Mouse (Mus musculus): ENCODE results near the gene Mpv17.

Mpv17 gene

DNA sequence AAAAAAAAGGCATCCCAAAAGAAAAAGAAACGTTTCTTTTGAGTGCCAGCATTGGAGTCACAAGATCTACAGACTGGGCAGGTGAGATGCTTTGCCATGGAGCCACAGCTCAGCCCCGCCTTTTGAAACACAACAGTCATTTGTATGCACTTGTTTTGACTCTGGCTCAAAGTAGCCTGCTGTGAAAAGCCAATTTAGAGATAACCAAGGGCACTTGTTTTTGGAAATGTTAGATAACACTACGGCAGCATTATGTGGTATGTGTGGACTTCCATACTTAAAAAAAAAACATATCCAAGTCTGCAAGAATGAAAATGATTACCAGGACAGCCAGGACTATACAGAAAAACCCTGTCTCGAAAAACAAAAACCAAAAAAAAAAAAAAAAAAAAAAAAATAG lies 29.6 kb upstream of the Mpv17 start:
- no peak for DNase-seq (ENCODE audit: low read depth)

DNA sequence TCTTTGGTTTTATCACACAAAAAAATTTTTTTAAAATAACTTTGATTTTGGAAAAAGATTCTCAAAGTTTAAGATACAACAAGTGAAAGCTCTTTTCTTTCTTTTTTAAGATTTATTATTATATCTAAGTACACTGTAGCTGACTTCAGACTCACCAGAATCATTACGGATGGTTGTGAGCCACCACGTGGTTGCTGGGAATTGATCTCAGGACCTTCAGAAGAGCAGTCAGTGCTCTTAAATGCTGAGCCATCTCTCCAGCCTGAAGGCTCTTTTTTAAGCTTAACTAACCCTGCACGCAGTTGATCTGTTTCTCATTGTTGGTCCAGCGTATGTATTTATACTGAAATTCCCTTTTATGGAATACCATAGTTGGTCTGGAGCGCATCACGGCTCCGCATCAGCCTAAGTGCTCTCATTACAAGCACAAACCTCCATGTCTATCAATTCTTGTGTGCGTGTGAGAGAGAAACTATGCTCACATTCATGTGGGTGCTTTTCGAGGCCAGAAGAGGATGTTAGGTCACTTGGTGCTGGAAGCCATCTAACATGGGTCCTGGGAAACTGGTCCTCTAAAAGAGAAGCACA lies 27.2 kb upstream of the Mpv17 start:
- no peak for DNase-seq (ENCODE audit: low read depth)

DNA sequence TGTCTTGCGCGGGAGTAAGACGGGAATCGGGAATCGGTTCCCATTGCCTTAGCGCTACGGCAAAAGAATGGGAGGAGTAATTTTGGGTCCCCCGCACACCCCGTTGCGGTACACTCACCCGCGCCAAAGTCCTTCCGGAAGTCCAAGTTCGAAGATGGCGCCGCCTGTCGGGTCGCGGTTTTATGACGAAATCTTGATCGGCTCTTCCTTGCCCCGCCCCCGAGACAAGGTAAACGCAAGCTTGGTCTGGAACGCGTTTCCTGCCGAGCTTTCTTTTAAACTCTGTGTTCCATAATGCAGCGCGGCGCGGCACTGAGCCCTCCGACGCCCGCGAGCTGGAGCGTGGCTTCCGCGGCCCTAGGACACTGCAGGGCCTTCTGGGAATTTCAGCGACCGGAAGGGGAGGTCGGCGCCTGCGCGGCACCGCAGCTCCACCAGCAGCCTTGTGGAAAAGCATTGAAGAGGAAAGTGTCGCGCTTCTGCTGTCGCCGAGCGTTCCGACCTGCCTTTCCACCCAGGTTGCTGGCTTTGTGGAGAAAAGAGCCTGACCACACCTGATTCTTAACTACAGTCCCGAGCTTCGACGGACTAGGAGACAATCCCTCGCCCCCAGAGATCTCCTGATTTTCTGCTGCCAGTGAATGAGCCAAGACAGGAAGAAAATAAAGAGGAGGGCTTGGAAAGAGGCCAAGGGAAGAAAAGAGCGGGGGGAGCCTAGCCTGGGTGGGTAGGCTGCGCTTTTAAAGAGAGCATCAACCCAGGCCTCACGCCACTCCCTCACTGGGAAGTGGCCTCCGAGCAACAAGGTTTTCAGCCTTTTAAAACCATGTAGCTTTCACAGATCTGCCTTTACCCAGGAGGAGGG lies 25.9 kb upstream of the Mpv17 start, which contains the start of the genes Gm29609 and Gtf3c2:
Gene Gm29609 (minus strand): TSS at position 146 of the 865 bp plus-strand sequence.
Gene Gtf3c2 (minus strand): TSS at position 379 of the 865 bp plus-strand sequence.
- peak; percentile 96 for DNase-seq (ENCODE audit: low read depth)

DNA sequence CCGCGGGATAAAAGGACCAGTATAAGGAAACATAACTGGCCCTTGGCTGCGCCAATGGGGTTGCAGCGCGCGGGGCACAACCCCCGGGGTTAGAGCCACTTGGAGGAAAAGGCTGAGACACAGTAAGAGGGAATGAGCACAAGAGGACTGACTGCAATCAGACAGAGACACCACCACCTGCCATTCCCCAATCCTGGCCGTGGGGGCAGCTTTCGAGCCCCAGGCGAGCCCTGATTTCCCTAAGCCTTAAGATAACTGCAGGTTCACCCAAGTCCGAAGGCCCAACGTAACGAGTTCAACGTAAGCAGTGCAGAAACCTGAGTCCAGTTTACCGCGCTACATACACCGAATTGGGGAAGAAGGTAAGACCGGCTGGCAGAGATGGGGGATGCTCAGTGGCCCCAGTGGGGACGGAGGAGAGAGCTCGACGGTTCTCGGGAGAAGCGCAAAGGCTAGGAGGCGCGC lies 25.3 kb upstream of the Mpv17 start:
- peak; percentile 59 for DNase-seq (ENCODE audit: low read depth)

DNA sequence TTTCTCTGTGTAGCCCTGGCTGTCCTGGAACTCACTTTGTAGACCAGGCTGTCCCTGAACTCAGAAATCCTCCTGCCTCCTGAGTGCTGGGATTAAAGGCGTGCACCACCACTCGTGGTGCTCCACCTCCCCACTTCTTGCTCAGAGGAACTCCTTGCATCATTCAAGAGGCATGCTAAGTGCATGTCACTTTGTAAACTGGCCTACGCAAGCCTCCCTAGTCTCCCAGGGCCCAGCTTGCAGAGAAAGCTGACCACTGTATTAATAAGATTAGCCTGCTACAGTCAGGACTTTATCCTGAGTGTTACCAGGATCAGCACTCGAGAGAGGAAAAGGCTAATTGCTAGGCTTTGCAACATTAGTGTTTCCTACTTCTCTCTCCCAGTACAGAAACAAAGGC lies 14.6 kb upstream of the Mpv17 start:
- no peak for DNase-seq (ENCODE audit: low read depth)

DNA sequence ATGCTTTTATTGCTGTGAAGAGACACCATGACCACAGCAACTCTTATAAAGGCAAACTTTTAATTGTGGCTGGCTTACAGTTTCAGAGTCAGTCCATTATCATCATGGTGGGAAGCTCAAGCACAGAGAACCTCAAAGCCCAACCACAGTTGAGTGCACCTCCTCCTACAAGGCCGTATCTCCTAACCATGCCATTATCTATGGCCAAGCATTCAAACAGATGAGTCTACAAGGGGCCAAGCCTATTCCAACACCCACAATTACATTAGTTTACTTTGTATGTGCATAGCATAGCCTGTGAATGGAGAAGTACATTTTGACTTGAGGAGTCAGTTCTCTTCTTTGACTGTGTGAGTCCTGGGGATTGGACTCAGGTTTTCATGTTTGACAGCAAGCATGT lies 10.8 kb upstream of the Mpv17 start:
- no peak for DNase-seq (ENCODE audit: low read depth)

DNA sequence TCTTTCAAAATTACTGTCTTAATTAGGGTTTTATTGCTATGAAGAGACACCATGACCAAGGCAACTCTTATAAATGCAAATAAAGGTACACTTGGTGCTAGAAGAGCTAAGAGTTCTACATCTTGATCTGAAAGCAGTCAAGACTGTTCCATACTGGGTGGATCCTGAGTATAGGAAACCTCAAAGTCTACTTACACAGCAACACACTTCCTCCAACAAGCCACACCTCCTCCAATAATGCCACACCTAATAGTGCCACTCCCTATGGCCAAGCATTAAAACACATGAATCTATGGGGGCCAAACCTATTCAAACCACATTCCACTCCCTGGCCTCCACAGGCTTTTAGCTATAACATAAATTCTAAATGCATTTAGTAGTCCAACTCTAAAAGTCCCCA lies 8.4 kb upstream of the Mpv17 start:
- DNase-seq (ENCODE audit: low read depth): no peak

DNA sequence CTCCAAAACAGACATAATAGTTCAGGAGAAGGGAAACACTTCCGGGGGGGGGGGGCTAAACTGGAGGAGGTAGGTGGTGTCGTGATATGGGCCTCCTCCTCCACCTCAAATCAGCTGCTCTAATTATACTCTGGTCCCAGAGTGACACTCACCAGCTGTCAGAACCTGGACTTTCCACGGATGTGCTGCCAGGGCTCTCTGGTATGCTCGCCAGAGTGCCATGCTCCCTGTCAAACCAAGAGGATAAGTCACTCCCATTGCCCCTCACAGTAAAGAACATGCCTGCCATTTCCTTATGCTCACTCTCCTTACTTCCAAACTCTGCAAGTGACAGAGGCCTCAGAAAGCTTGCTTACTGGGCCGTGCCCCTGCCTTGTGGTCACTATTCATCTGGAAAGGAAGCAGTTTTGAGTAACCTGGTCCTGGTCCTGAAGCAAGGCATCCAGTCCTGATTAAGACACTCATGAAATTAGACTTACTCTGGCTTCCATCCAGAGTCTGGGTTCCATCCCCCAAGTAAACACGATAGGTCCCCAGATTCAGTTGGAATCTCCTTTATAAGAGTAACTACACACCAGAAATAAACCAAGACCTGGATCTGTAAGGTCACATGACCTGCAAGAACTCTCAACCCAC lies 417 bp downstream of the Mpv17 start:
- no peak for DNase-seq (ENCODE audit: low read depth)

DNA sequence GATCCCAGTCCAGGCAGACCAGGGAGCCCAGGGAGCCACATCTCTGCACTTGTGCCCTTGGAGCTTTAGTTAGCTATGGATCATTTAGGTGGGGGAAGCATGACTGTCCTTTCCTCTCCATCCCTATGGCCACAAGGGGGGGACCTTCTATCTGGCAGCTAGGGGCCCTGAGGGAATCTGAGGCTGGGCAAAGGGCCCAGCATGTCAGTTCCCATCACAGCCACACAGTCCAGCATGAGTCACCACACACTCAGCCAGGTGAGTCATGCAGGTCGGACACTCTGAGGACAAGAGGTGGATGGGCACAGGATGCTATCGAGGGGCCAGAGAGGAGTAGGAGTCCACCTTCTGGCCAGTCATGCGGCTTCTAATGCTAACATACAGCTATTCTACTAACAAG lies 2.3 kb downstream of the Mpv17 start:
- DNase-seq (ENCODE audit: low read depth): peak; percentile 96

DNA sequence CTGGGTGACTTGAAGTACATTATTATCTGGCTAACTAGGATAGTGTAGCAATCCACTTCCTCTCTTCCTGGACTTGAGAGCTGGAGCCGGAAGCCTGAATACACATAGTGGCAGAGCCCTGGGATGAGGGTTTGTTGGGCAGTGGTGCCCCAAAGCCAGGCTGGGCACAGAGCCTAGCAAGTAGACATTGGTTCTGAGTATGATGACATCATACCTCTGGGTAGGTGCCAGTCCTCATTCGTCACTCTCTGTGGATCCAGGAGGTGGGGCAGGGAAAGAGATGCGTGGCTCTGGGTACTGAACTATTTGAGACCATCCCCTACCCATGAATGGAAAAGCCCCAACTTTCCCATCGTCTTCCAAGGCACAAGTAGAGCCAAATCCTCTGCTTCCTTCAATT lies 4.3 kb downstream of the Mpv17 start:
- peak; percentile 75 for DNase-seq (ENCODE audit: low read depth)

DNA sequence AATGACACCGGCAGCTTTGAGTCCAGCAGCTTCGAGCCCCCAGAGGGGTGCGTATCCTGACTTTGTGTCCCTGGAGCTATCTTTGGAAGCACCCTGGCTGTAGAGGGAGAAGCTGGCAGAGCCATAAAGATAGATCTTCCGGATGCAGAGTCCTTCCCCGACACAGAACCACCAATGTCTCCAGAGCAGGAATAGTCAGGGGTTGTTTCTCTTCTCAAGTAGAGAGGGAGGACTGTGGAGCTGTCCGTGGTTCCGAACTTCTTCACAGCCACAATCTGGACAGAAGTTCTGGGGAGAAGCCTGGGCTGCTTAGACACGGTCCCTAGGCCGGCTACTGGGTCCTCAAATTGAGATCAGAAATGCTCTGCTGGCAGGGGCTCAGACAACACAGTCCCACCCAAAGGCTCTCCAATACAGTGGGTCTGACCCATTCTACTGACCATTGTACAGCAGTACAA lies 15.1 kb downstream of the Mpv17 start:
- peak; percentile 68 for DNase-seq (ENCODE audit: low read depth)

DNA sequence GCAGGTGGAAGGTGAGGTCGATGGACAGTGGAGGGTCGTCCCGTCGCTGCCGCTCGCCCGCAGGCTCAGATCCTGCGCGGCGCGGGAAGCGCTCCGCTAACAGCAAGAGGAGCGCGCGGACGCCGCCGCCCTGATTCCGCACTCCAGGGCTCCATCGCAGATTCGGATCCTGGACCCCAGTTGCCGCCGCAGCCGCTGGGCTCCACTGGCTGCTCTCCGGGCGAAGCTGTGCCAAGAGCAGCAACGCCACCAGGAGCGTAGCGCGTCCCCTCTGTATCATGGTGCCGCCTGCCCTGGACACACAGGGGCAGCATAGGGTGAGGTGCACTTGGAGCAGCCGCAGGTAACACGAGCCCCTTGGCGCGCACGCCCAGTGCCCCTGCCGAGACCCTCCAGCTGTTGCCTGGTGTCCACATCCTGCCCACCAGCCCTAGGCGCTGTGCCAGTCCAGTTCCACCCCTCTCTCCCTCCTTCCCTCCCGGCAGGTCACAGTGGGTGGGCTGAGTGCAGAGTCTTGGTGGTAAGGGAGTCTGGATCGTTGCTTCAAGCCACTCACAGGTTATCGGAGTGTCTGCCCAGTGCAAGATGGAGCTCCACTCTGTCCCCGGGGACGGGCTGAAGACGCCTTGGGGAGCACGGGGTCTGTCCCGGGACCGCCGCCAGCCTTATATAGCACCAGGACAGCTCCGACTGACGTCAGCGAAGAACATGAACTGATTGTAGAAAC lies 15.6 kb downstream of the Mpv17 start, which contains the start of gene Ucn:
Gene Ucn (minus strand): TSS at position 589 of the 727 bp plus-strand sequence.
- DNase-seq (ENCODE audit: low read depth): no peak

DNA sequence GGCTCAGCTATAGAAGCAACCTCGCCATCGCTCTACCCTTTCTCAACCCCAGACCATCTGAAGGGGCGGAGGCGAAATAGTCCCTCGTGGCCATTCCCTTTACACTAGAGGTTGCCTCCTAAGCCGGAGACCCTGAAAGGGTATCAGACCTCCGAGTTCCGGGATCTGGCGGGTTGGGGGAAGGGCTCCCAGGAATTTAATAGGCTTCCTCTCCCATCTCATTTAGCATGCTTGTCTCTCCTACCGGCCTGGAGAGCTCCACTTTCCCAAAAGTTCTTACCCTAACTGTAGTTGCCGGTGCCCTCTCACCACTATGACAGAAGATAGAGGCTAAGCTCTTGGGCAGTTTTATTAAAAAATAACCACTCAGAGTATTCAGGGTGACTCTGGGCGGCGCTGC lies 16.4 kb downstream of the Mpv17 start:
- no peak for DNase-seq (ENCODE audit: low read depth)

DNA sequence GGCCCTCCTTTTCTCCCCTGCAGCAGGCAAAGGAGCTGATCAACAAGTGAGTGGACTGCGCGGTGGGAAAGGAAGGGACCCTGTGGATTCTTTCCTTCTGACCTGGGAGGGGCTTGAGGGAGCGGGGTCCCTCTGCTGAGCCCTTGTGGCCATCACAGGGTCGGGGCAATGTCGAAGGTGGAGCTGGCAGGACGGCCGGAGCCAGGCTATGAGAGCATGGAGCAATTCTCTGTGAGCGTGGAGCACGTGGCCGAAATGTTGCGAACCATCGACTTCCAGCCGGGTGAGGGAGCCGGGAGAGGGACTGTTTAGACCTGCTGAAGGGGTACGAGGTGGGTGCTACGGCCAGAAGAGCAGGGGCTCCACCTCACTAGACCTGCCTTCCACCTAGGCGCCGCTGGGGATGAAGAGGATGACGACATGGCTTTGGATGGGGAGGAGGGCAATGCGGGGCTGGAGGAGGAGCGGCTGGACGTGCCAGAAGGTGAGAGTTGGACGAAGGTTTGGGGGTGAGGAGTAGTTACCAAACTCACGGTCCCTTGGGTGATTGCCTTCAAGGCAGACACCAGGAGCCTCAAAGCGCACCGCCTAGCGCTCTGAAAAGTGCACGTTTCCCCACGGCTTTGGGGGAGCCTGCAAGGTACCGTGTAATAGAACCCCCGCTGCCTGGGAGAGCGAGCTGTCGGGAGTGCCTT lies 17.2 kb downstream of the Mpv17 start:
- DNase-seq (ENCODE audit: low read depth): no peak

DNA sequence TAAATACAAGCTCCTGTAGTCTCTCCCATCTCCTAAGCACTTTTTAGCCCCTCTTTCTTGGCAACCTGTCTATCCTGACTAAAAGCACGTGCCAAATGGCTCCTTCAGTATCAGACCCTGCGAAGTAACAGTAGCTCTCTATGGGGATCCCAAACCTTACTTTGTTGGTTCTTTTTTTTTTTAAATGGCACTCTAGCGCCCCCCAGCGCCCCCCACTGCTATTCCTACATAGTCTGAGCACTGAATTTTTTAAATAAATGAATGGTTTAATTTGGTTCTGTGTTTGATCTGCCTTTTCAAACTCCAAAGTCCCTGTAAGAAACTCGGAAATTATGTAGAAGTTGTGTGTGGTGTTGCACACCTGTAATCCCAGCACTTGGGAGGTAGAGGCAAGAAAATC lies 28.0 kb downstream of the Mpv17 start:
- DNase-seq (ENCODE audit: low read depth): peak; percentile 32

DNA sequence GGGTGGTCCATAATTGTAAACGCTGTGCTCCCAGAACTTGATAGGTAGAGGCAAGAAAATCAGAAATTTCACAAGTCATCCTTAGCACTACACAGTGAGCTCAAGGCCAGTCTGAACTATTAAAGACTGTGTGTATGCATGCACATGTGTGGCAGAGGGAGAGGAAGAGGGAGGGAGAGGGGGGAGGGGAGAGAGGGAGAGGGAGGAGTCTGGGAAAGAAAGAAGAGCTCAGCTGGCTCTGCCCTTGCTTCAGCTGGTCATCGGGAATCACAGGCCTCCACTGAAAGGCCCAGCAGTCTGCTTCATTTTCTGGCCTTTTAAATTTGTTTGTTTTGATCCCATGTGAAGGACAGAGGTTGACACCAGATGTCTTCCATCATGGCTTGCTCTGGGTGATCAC lies 30.6 kb downstream of the Mpv17 start:
- DNase-seq (ENCODE audit: low read depth): peak; percentile 56

DNA sequence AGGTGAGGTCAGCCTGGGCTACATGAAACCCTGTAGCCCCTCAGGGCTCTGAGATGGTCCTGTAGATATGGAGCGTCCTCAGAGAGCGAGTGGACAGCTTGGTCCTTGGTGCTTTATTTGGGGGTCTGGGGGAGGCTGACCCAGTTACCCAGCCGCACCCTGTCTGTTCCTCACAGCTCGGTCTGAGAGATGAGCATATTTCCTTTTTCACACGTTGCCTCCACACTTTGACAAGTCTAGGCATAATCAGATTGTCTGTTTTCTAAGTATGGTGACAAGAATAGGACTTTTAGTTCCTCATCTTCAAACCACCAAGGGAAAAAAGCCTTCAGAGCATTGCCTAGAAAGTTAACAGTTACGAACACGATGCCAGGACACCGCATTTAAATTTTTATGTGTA lies 32.9 kb downstream of the Mpv17 start:
- no peak for DNase-seq (ENCODE audit: low read depth)

DNA sequence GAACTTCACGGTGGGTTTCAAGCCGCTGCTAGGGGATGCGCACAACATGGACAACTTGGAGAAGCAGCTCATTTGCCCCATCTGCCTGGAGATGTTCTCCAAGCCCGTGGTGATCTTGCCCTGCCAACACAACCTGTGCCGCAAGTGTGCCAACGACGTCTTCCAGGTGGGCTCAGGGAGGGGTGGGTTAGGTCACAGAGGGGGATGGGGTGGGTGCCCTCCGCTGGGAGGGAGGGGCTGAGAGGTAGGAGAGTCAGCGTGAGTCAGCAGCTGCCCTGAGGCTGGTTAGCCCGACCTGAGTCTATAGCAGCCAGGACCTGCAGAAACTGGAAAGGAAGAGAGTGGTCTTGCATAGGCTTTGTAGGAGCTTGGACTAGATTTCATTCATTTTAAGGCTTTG lies 37.1 kb downstream of the Mpv17 start:
- no peak for DNase-seq (ENCODE audit: low read depth)

DNA sequence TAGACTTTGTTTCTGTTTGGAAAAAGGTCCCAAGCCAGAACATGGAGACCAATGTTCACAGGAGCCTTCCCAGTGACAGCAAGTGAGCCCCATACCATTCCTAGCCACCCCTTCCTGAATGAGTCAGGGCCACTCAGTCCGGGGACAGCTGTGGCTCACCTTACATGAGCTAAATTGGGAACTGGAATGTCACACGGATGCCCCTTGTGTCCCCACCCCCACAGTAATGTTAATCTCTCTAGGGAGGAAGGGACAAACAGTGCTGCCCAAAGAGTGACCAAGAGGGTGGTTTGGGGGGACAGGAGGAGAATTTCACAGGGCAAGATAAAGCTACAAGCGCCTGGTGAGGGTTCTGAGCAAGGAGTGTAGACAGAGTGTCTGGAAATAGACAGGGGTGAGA lies 37.7 kb downstream of the Mpv17 start, which contains the start of gene Trim54:
Gene Trim54 (plus strand): TSS at position 359 of the 400 bp plus-strand sequence.
- DNase-seq (ENCODE audit: low read depth): no peak

DNA sequence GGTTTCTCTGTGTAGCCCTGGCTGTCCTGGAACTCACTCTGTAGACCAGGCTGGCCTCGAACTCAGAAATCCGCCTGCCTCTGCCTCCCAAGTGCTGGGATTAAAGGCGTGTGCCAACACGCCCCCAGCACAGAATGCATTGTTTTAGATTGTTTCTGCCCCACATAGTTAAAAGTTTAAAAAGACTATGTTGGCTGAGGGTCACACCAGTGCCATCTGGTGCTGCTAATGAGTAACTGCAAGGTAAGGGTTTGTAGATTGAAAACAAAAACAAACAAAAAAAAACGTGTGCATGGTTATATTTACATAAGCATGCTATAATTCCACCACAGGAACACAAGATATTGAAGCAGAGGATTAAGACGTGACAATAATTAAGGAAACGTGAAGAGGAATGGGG lies 43.3 kb downstream of the Mpv17 start:
- DNase-seq (ENCODE audit: low read depth): peak; percentile 73

DNA sequence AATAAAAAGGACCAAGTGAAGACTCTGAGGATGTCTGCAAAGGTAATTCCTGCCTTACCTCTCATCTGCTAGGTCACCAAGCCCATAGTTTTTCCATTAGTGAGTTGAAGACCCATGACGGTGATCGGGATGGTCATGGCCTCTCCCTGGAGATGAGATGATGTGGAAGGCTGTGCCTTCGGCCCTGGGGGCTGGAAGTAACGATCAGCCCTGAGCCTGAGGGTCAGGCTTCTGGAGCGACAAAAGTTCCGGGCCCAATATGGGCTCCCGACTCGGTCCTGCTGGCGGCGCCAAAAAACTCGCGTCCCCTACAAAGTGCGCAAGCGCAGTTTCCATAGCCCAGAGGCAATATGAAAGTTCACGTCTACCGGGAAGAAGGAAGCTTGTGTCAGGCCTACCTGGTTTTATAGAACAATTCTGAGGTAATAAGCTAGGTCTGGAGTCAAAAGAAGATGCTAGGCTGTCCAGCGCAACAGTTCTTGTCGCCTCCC lies 46.0 kb downstream of the Mpv17 start, which contains the start of gene Slc30a3:
Gene Slc30a3 (minus strand): TSS at position 238 of the 491 bp plus-strand sequence.
- no peak for DNase-seq (ENCODE audit: low read depth)

Measured in NIH3T3 (cell line).